Mouse (Mus musculus): ENCODE data around the gene Mbnl3. TPM values are rescaled to one million over a fixed set of nuclear protein-coding genes. Genes with fewer than 3 reads are reported as not detected.

The Mbnl3 gene
- polyA plus RNA-seq, 1 experiment from 2014 or later, result 4.3 TPM

- ATAC-seq (ENCODE audit: low FRiP score), result no peak
- Histone ChIP-seq H3K27me3 (ENCODE audit: control insufficient read depth, insufficient read depth, low read length) (no peaks in the 10 kb centered on the region), H3K9me3 (ENCODE audit: control insufficient read depth, low read length) (no peaks in the 10 kb centered on the region), H3K4me2 (no peak overlapping the region), H3K27ac (ENCODE audit: low read depth, low read length) (no peak overlapping the region), H3K36me3 (ENCODE audit: control insufficient read depth, insufficient read depth, low read length) (no peaks in the 10 kb centered on the region), H3K4me1 (ENCODE audit: control insufficient read depth, insufficient read depth, low read length) (no peaks in the 10 kb centered on the region), H3K9ac (ENCODE audit: low read length) (no peak overlapping the region), H3K4me3 (ENCODE audit: low read depth, low read length) (no peak overlapping the region)
- WGBS, result 90% methylated on average over 3 of the region's 3 CpGs
- no peak for DNase-seq (ENCODE audit: low spot score, missing footprints)
Observed at GRCm38 (mm10) chrX:51167976-51168375, 38.4 kb downstream of the Mbnl3 start.

GRCm38 (mm10) chrX:51164766-51165165 is 41.6 kb downstream of the Mbnl3 start:
- Histone ChIP-seq H3K4me3 (ENCODE audit: low read depth, low read length) (no peak overlapping the region), H3K27me3 (ENCODE audit: control insufficient read depth, insufficient read depth, low read length) (no peaks in the 10 kb centered on the region), H3K9ac (ENCODE audit: low read length) (no peak overlapping the region), H3K4me2 (no peak overlapping the region), H3K4me1 (ENCODE audit: control insufficient read depth, insufficient read depth, low read length) (no peaks in the 10 kb centered on the region), H3K9me3 (ENCODE audit: control insufficient read depth, low read length) (no peaks in the 10 kb centered on the region), H3K36me3 (ENCODE audit: control insufficient read depth, insufficient read depth, low read length) (no peaks in the 10 kb centered on the region), H3K27ac (ENCODE audit: low read depth, low read length) (no peak overlapping the region)
- ATAC-seq (ENCODE audit: low FRiP score) (no peak), DNase-seq (ENCODE audit: low spot score, missing footprints) (no peak)
- 81% methylated on average over 5 of the region's 5 CpGs for WGBS

GRCm38 (mm10) chrX:51148436-51148835 is 57.9 kb downstream of the Mbnl3 start:
- no peak for ATAC-seq (ENCODE audit: low FRiP score)
- DNase-seq (ENCODE audit: low spot score, missing footprints), result no peak
- Histone ChIP-seq H3K4me2 (no peak overlapping the region), H3K9ac (ENCODE audit: low read length) (no peak overlapping the region), H3K27ac (ENCODE audit: low read depth, low read length) (no peak overlapping the region), H3K4me3 (ENCODE audit: low read depth, low read length) (no peak overlapping the region), H3K4me1 (ENCODE audit: control insufficient read depth, insufficient read depth, low read length) (no peaks in the 10 kb centered on the region), H3K36me3 (ENCODE audit: control insufficient read depth, insufficient read depth, low read length) (no peaks in the 10 kb centered on the region), H3K9me3 (ENCODE audit: control insufficient read depth, low read length) (no peaks in the 10 kb centered on the region), H3K27me3 (ENCODE audit: control insufficient read depth, insufficient read depth, low read length) (no peaks in the 10 kb centered on the region)
- 56% methylated on average over 4 of the region's 4 CpGs for WGBS

GRCm38 (mm10) chrX:51146351-51146750 is 60.0 kb downstream of the Mbnl3 start:
- H3K27me3 ChIP-seq (ENCODE audit: control insufficient read depth, insufficient read depth, low read length), result no peaks in the 10 kb centered on the region
- no peak overlapping the region for H3K4me2 ChIP-seq
- H3K27ac ChIP-seq (ENCODE audit: low read depth, low read length), result no peak overlapping the region
- peak; percentile 78 for DNase-seq (ENCODE audit: low spot score, missing footprints)
- WGBS, result 41% methylated on average over 4 of the region's 4 CpGs
- no peaks in the 10 kb centered on the region for H3K4me1 ChIP-seq (ENCODE audit: control insufficient read depth, insufficient read depth, low read length)
- no peaks in the 10 kb centered on the region for H3K9me3 ChIP-seq (ENCODE audit: control insufficient read depth, low read length)
- no peak overlapping the region for H3K9ac ChIP-seq (ENCODE audit: low read length)
- ATAC-seq (ENCODE audit: low FRiP score), result no peak
- no peak overlapping the region for H3K4me3 ChIP-seq (ENCODE audit: low read depth, low read length)
- H3K36me3 ChIP-seq (ENCODE audit: control insufficient read depth, insufficient read depth, low read length), result no peaks in the 10 kb centered on the region

- Histone ChIP-seq H3K36me3 (ENCODE audit: control insufficient read depth, insufficient read depth, low read length) (no peaks in the 10 kb centered on the region), H3K4me1 (ENCODE audit: control insufficient read depth, insufficient read depth, low read length) (no peaks in the 10 kb centered on the region), H3K9me3 (ENCODE audit: control insufficient read depth, low read length) (no peaks in the 10 kb centered on the region), H3K4me2 (no peak overlapping the region), H3K4me3 (ENCODE audit: low read depth, low read length) (no peak overlapping the region), H3K27ac (ENCODE audit: low read depth, low read length) (no peak overlapping the region), H3K9ac (ENCODE audit: low read length) (no peak overlapping the region), H3K27me3 (ENCODE audit: control insufficient read depth, insufficient read depth, low read length) (no peaks in the 10 kb centered on the region)
- DNase-seq (ENCODE audit: low spot score, missing footprints) (no peak), ATAC-seq (ENCODE audit: low FRiP score) (no peak)
- 52% methylated on average over 3 of the region's 3 CpGs for WGBS
Observed at GRCm38 (mm10) chrX:51140055-51140454, 66.3 kb downstream of the Mbnl3 start.

- WGBS, result 71% methylated on average over 3 of the region's 3 CpGs
- no peaks in the 10 kb centered on the region for H3K36me3 ChIP-seq (ENCODE audit: control insufficient read depth, insufficient read depth, low read length)
- H3K9me3 ChIP-seq (ENCODE audit: control insufficient read depth, low read length), result no peaks in the 10 kb centered on the region
Observed at GRCm38 (mm10) chrX:51131325-51131724, 75.0 kb downstream of the Mbnl3 start.

GRCm38 (mm10) chrX:51102748-51103147 is 103.6 kb downstream of the Mbnl3 start:
- H3K27me3 ChIP-seq (ENCODE audit: control insufficient read depth, insufficient read depth, low read length), result no peaks in the 10 kb centered on the region
- ATAC-seq (ENCODE audit: low FRiP score) (no peak), DNase-seq (ENCODE audit: low spot score, missing footprints) (no peak)
- no peaks in the 10 kb centered on the region for H3K4me1 ChIP-seq (ENCODE audit: control insufficient read depth, insufficient read depth, low read length)
- H3K9me3 ChIP-seq (ENCODE audit: control insufficient read depth, low read length), result no peaks in the 10 kb centered on the region
- H3K36me3 ChIP-seq (ENCODE audit: control insufficient read depth, insufficient read depth, low read length), result no peaks in the 10 kb centered on the region
- H3K4me3 ChIP-seq (ENCODE audit: low read depth, low read length), result no peak overlapping the region
- WGBS, result 76% methylated on average over 4 of the region's 4 CpGs
- H3K4me2 ChIP-seq, result no peak overlapping the region
- H3K27ac ChIP-seq (ENCODE audit: low read depth, low read length), result no peak overlapping the region
- no peak overlapping the region for H3K9ac ChIP-seq (ENCODE audit: low read length)

More at GRCm38 (mm10) chrX:51131325-51131724, 75.0 kb downstream of the Mbnl3 start:
- H3K9ac ChIP-seq (ENCODE audit: low read length), result no peak overlapping the region
- H3K4me1 ChIP-seq (ENCODE audit: control insufficient read depth, insufficient read depth, low read length), result no peaks in the 10 kb centered on the region
- ATAC-seq (ENCODE audit: low FRiP score) (no peak), DNase-seq (ENCODE audit: low spot score, missing footprints) (no peak)
- no peak overlapping the region for H3K4me3 ChIP-seq (ENCODE audit: low read depth, low read length)
- H3K27ac ChIP-seq (ENCODE audit: low read depth, low read length), result no peak overlapping the region
- no peaks in the 10 kb centered on the region for H3K27me3 ChIP-seq (ENCODE audit: control insufficient read depth, insufficient read depth, low read length)
- H3K4me2 ChIP-seq, result no peak overlapping the region

GRCm38 (mm10) chrX:51084972-51085371 is 121.4 kb downstream of the Mbnl3 start:
- Histone ChIP-seq H3K9ac (ENCODE audit: low read length) (no peak overlapping the region), H3K4me3 (ENCODE audit: low read depth, low read length) (no peak overlapping the region), H3K36me3 (ENCODE audit: control insufficient read depth, insufficient read depth, low read length) (no peaks in the 10 kb centered on the region), H3K9me3 (ENCODE audit: control insufficient read depth, low read length) (no peaks in the 10 kb centered on the region), H3K4me2 (no peak overlapping the region), H3K27me3 (ENCODE audit: control insufficient read depth, insufficient read depth, low read length) (no peaks in the 10 kb centered on the region), H3K27ac (ENCODE audit: low read depth, low read length) (no peak overlapping the region), H3K4me1 (ENCODE audit: control insufficient read depth, insufficient read depth, low read length) (no peaks in the 10 kb centered on the region)
- no peak for DNase-seq (ENCODE audit: low spot score, missing footprints)
- 81% methylated on average over 6 of the region's 6 CpGs for WGBS
- ATAC-seq (ENCODE audit: low FRiP score), result no peak

- Histone ChIP-seq H3K4me3 (ENCODE audit: low read depth, low read length) (no peak overlapping the region), H3K27me3 (ENCODE audit: control insufficient read depth, insufficient read depth, low read length) (no peaks in the 10 kb centered on the region), H3K4me1 (ENCODE audit: control insufficient read depth, insufficient read depth, low read length) (no peaks in the 10 kb centered on the region), H3K9me3 (ENCODE audit: control insufficient read depth, low read length) (no peaks in the 10 kb centered on the region), H3K36me3 (ENCODE audit: control insufficient read depth, insufficient read depth, low read length) (no peaks in the 10 kb centered on the region), H3K27ac (ENCODE audit: low read depth, low read length) (no peak overlapping the region), H3K4me2 (no peak overlapping the region), H3K9ac (ENCODE audit: low read length) (no peak overlapping the region)
- DNase-seq (ENCODE audit: low spot score, missing footprints) (no peak), ATAC-seq (ENCODE audit: low FRiP score) (no peak)
- 75% methylated on average over 1 of the region's 1 CpGs for WGBS
Observed at GRCm38 (mm10) chrX:51084211-51084610, 122.1 kb downstream of the Mbnl3 start.

GRCm38 (mm10) chrX:51076744-51077143 is 129.6 kb downstream of the Mbnl3 start:
- Histone ChIP-seq H3K27me3 (ENCODE audit: control insufficient read depth, insufficient read depth, low read length) (no peaks in the 10 kb centered on the region), H3K36me3 (ENCODE audit: control insufficient read depth, insufficient read depth, low read length) (no peaks in the 10 kb centered on the region), H3K4me3 (ENCODE audit: low read depth, low read length) (no peak overlapping the region), H3K27ac (ENCODE audit: low read depth, low read length) (no peak overlapping the region), H3K9me3 (ENCODE audit: control insufficient read depth, low read length) (no peaks in the 10 kb centered on the region), H3K9ac (ENCODE audit: low read length) (no peak overlapping the region), H3K4me1 (ENCODE audit: control insufficient read depth, insufficient read depth, low read length) (no peaks in the 10 kb centered on the region), H3K4me2 (no peak overlapping the region)
- DNase-seq (ENCODE audit: low spot score, missing footprints) (peak; percentile 84), ATAC-seq (ENCODE audit: low FRiP score) (no peak)
- WGBS, result 33% methylated on average over 3 of the region's 3 CpGs

All from midbrain, embryonic 11.5 days (tissue).